ENCODE assay signal across 18 mouse cellular contexts in genomic region chrX:89115560-89115959, GRCm38 (mm10).
"Had no signal": no experiment of that assay in that cellular context is flagged by ENCODE, and none has a peak within 500 bp of the region (broad histone marks: within the 10 kb centered on the region; RNA-seq: fewer than 3 reads in every experiment).

No protein-coding gene starts in this region.

- H3K27ac ChIP-seq: kidney, postnatal 0 days; layer of hippocampus, adult 2 months; left cerebral cortex, adult 2 months; liver, embryonic 13.5 days; neural tube, embryonic 13.5 days; stomach, postnatal 0 days had no signal

- H3K9ac ChIP-seq: liver, embryonic 13.5 days; neural tube, embryonic 13.5 days had no signal

- H3K36me3 ChIP-seq: liver, embryonic 13.5 days; neural tube, embryonic 13.5 days had no signal

- H3K27me3 ChIP-seq: liver, embryonic 13.5 days; neural tube, embryonic 13.5 days had no signal

- H3K4me3 ChIP-seq: layer of hippocampus, adult 2 months; left cerebral cortex, adult 2 months; liver, embryonic 13.5 days; neural tube, embryonic 13.5 days had no signal

- DNase-seq: kidney, adult 2 months; kidney, postnatal 25 days; layer of hippocampus, postnatal 36 days; liver, embryonic 13.5 days; lung, adult 2 months; lung, postnatal 14 days; lung, postnatal 4 days; midbrain, embryonic 14.5 days; right cerebral cortex, adult 18-20 months; right cerebral cortex, postnatal 14 days; right cerebral cortex, postnatal 4 days; thymus, adult 2 months; thymus, postnatal 14 days had no signal

- H3K9me3 ChIP-seq: liver, embryonic 13.5 days; neural tube, embryonic 13.5 days had no signal

- H3K4me2 ChIP-seq: liver, embryonic 13.5 days; neural tube, embryonic 13.5 days had no signal

- H3K4me1 ChIP-seq: liver, embryonic 13.5 days; neural tube, embryonic 13.5 days had no signal
